Mouse (Mus musculus): ENCODE data around the gene Olfr9. TPM values are rescaled to one million over a fixed set of nuclear protein-coding genes. Genes with fewer than 3 reads are reported as not detected.
"Not testable (repeated sequence)": the region's sequence is repeated elsewhere in the genome, so short reads cannot be mapped to it uniquely, and the experiment has no call there.

Olfr9 gene
- total RNA-seq (2014; rRNA removed) (0.07 TPM in 1 of 2 replicates, not detected in the other), polyA plus RNA-seq (2012; rRNA removed) (0.02 TPM in 1 of 2 replicates, not detected in the other)

GRCm38 (mm10) chr10:128989131-128989530 is at the start of gene Olfr9:
TSS of gene Olfr9 (plus strand) at chr10:128989431.
- not testable (repeated sequence) for H3K27ac ChIP-seq (replicated peaks; ENCODE audit: insufficient read depth, low read depth, low read length); H3K4me3 ChIP-seq (ENCODE audit: insufficient read depth, low read depth, low read length); H3K36me3 ChIP-seq (ENCODE audit: control insufficient read depth, insufficient read depth, low read length); H3K9ac ChIP-seq (ENCODE audit: low read depth, low read length); H3K4me1 ChIP-seq (ENCODE audit: control insufficient read depth, insufficient read depth, low read length); H3K27me3 ChIP-seq (ENCODE audit: control insufficient read depth, insufficient read depth, low read length); DNase-seq (ENCODE audit: extremely low read depth, low read depth, low spot score); H3K79me2 ChIP-seq (ENCODE audit: control insufficient read depth, insufficient read depth, low read length)
- WGBS = 86% methylated on average over 1 of the region's 1 CpGs

GRCm38 (mm10) chr10:128940475-128941061 is 48.7 kb upstream of the Olfr9 start:
- no peaks in the 10 kb centered on the region for H3K36me3 ChIP-seq (ENCODE audit: control insufficient read depth, insufficient read depth, low read length)
- WGBS = 80% methylated on average over 10 of the region's 10 CpGs
- no peak overlapping the region for H3K27ac ChIP-seq (replicated peaks; ENCODE audit: insufficient read depth, low read depth, low read length)

DNA sequence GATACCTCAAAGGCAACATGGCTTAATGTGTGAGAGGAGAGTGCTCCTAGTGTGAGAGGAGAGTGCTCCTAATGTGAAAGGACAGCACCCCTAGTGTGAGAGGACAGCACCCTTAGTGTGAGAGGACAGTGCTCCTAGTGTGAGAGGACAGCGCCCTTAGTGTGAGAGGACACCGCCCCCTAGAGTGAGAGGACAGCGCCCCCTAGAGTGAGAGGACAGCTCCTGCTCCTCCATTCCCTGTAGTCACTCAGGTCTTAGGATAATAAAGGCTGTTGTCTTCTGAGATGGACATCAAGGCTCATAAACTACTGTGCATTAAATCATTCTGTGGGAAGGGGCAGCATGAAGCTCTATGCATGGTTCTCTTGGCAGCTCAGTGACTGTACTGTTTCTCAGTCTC is 43.6 kb upstream of the Olfr9 start:
- peak; percentile 61 for DNase-seq (ENCODE audit: extremely low read depth, low read depth, low spot score)
- no peaks in the 10 kb centered on the region for H3K27me3 ChIP-seq (ENCODE audit: control insufficient read depth, insufficient read depth, low read length)
- no peak overlapping the region for H3K27ac ChIP-seq (replicated peaks; ENCODE audit: insufficient read depth, low read depth, low read length)
- H3K9ac ChIP-seq (ENCODE audit: low read depth, low read length) = no peak overlapping the region
- 14% methylated on average over 3 of the region's 3 CpGs for WGBS
- H3K4me3 ChIP-seq (ENCODE audit: insufficient read depth, low read depth, low read length) = no peak overlapping the region
- no peaks in the 10 kb centered on the region for H3K4me1 ChIP-seq (ENCODE audit: control insufficient read depth, insufficient read depth, low read length)
- peak; percentile 96 for TF ChIP-seq CTCF (IDR thresholded peaks at IDR 0.05; ENCODE audit: low read depth, low read length)
- no peak for TF ChIP-seq POLR2A (IDR thresholded peaks at IDR 0.05; ENCODE audit: extremely low read depth, insufficient read depth, low read length)
- H3K79me2 ChIP-seq (ENCODE audit: control insufficient read depth, insufficient read depth, low read length) = no peaks in the 10 kb centered on the region; the same call in 1 of the 2 replicates
- H3K36me3 ChIP-seq (ENCODE audit: control insufficient read depth, insufficient read depth, low read length) = no peaks in the 10 kb centered on the region

More at GRCm38 (mm10) chr10:128940475-128941061, 48.7 kb upstream of the Olfr9 start:
- no peaks in the 10 kb centered on the region for H3K27me3 ChIP-seq (ENCODE audit: control insufficient read depth, insufficient read depth, low read length)
- no peaks in the 10 kb centered on the region; the same call in 1 of the 2 replicates for H3K79me2 ChIP-seq (ENCODE audit: control insufficient read depth, insufficient read depth, low read length)
- H3K9ac ChIP-seq (ENCODE audit: low read depth, low read length) = no peak overlapping the region
- TF ChIP-seq CTCF (IDR thresholded peaks at IDR 0.05; ENCODE audit: low read depth, low read length) (no peak), POLR2A (IDR thresholded peaks at IDR 0.05; ENCODE audit: extremely low read depth, insufficient read depth, low read length) (no peak)
- no peak for DNase-seq (ENCODE audit: extremely low read depth, low read depth, low spot score)
- 0 out of 2 replicates have a peak, but pooled peaks cover 3% of the 10 kb centered on the region for H3K4me1 ChIP-seq (ENCODE audit: control insufficient read depth, insufficient read depth, low read length)
- no peak overlapping the region for H3K4me3 ChIP-seq (ENCODE audit: insufficient read depth, low read depth, low read length)

GRCm38 (mm10) chr10:128947496-128947895 is 41.7 kb upstream of the Olfr9 start:
- TF ChIP-seq POLR2A (IDR thresholded peaks at IDR 0.05; ENCODE audit: extremely low read depth, insufficient read depth, low read length) (no peak), CTCF (IDR thresholded peaks at IDR 0.05; ENCODE audit: low read depth, low read length) (no peak)
- 87% methylated on average over 4 of the region's 4 CpGs for WGBS

GRCm38 (mm10) chr10:128950208-128950887 is 38.9 kb upstream of the Olfr9 start:
- H3K27ac ChIP-seq (replicated peaks; ENCODE audit: insufficient read depth, low read depth, low read length) = no peak overlapping the region
- no peaks in the 10 kb centered on the region for H3K36me3 ChIP-seq (ENCODE audit: control insufficient read depth, insufficient read depth, low read length)
- no peak for DNase-seq (ENCODE audit: extremely low read depth, low read depth, low spot score)
- H3K27me3 ChIP-seq (ENCODE audit: control insufficient read depth, insufficient read depth, low read length) = no peaks in the 10 kb centered on the region
- H3K4me1 ChIP-seq (ENCODE audit: control insufficient read depth, insufficient read depth, low read length) = no peaks in the 10 kb centered on the region
- 67% methylated on average over 16 of the region's 16 CpGs for WGBS
- H3K79me2 ChIP-seq (ENCODE audit: control insufficient read depth, insufficient read depth, low read length) = no peaks in the 10 kb centered on the region
- no peak overlapping the region for H3K9ac ChIP-seq (ENCODE audit: low read depth, low read length)
- no peak for TF ChIP-seq CTCF (IDR thresholded peaks at IDR 0.05; ENCODE audit: low read depth, low read length)
- TF ChIP-seq POLR2A (IDR thresholded peaks at IDR 0.05; ENCODE audit: extremely low read depth, insufficient read depth, low read length) = no peak
- no peak overlapping the region for H3K4me3 ChIP-seq (ENCODE audit: insufficient read depth, low read depth, low read length)

More at GRCm38 (mm10) chr10:128947496-128947895, 41.7 kb upstream of the Olfr9 start:
- H3K9ac ChIP-seq (ENCODE audit: low read depth, low read length) = no peak overlapping the region
- no peaks in the 10 kb centered on the region for H3K79me2 ChIP-seq (ENCODE audit: control insufficient read depth, insufficient read depth, low read length)
- no peak overlapping the region for H3K4me3 ChIP-seq (ENCODE audit: insufficient read depth, low read depth, low read length)
- H3K4me1 ChIP-seq (ENCODE audit: control insufficient read depth, insufficient read depth, low read length) = no peaks in the 10 kb centered on the region
- no peaks in the 10 kb centered on the region for H3K36me3 ChIP-seq (ENCODE audit: control insufficient read depth, insufficient read depth, low read length)
- no peak overlapping the region for H3K27ac ChIP-seq (replicated peaks; ENCODE audit: insufficient read depth, low read depth, low read length)
- DNase-seq (ENCODE audit: extremely low read depth, low read depth, low spot score) = no peak
- H3K27me3 ChIP-seq (ENCODE audit: control insufficient read depth, insufficient read depth, low read length) = no peaks in the 10 kb centered on the region

DNA sequence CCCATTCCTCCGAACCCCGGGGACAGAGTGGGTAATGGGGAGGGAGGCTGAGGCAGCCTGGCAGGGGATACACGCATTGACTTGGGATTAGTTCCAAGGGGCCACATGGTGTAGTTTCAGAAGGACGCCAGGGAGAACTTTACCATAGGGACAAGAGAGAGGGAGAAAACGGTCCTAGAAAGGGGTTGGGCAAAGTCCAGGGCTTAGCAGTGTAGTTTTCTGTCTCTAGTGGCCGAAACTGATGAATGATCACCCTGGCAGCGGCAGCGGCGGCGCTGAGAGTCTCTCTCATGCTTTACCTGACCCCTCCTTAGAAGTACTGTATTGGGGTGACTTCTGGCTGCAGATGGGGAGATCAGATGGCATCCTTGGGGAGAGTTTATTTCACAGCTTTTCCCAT is 30.9 kb upstream of the Olfr9 start:
- Histone ChIP-seq H3K27me3 (ENCODE audit: control insufficient read depth, insufficient read depth, low read length) (no peaks in the 10 kb centered on the region), H3K27ac (replicated peaks; ENCODE audit: insufficient read depth, low read depth, low read length) (peak overlapping the region; percentile 85), H3K36me3 (ENCODE audit: control insufficient read depth, insufficient read depth, low read length) (peaks cover 12% of the 10 kb centered on the region; the same call in 1 of the 2 replicates), H3K4me3 (ENCODE audit: insufficient read depth, low read depth, low read length) (peak overlapping the region; percentile 69), H3K79me2 (ENCODE audit: control insufficient read depth, insufficient read depth, low read length) (peaks cover 10% of the 10 kb centered on the region; the same call in 1 of the 2 replicates), H3K4me1 (ENCODE audit: control insufficient read depth, insufficient read depth, low read length) (peaks cover 18% of the 10 kb centered on the region), H3K9ac (ENCODE audit: low read depth, low read length) (peak overlapping the region; percentile 89)
- WGBS = 24% methylated on average over 10 of the region's 10 CpGs
- TF ChIP-seq CTCF (IDR thresholded peaks at IDR 0.05; ENCODE audit: low read depth, low read length) = no peak
- TF ChIP-seq POLR2A (IDR thresholded peaks at IDR 0.05; ENCODE audit: extremely low read depth, insufficient read depth, low read length) = 0 out of 2 replicates have a peak, but pooled peaks have one; percentile 3
- peak; percentile 61 for DNase-seq (ENCODE audit: extremely low read depth, low read depth, low spot score)

Measured in liver, adult 2 months (tissue).